Mouse (Mus musculus) urinary bladder, postnatal 25 days (tissue): ENCODE measurements at regions not wholly inside any gene's neighbourhood (a gene's known extent, or its start where the extent isn't known, plus 50 kb on each side); places are given as distances from the start of the nearest gene placed in this dataset.
"Not testable (repeated sequence)": the region's sequence is repeated elsewhere in the genome, so short reads cannot be mapped to it uniquely, and the experiment has no call there.

Source experiments
- DNase-seq: peaks from one replicate; pipeline ENCODE4 v3.0.0; 2022; ENCODE audit warnings: low spot score

DNA sequence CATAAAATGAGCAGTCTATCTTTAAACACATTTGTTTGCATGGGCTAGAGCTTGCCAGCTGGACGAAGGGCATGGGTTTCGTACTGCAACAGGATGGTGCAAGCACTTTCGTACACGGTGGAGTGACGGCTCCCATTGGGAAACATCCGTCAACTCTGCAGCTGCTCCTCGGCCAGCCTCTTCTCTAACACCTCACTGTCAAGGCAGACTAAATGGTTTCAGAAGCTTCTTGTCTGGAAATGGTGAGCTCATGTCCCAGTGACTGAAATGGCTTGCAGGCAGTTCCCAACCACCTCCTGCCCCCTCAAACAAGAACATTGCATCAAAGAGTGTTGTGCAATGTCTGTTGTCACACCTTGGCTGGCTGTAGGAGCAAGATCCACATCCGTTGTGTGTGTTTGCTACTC lies 163.4 kb downstream of the Trib2 start:
- no peak for DNase-seq

DNA sequence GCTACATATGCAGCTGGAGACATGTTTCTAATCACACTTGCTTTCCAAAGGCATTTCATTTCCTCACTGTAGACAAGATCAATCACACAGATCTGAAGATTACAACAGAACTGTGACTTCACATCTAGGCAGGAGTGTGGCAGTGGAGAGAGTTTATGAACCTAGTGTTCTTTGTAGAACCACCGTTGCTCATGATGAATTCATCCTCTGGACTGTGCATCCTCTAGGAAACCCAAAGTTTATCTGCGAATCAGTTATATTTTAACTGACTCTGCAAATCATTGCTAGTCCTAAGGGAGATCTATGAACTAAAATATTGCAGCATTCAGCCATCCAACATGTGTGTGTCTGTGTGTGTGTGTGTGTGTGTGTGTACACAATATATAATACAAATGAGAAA lies 165.4 kb downstream of the Trib2 start:
- no peak for DNase-seq

DNA sequence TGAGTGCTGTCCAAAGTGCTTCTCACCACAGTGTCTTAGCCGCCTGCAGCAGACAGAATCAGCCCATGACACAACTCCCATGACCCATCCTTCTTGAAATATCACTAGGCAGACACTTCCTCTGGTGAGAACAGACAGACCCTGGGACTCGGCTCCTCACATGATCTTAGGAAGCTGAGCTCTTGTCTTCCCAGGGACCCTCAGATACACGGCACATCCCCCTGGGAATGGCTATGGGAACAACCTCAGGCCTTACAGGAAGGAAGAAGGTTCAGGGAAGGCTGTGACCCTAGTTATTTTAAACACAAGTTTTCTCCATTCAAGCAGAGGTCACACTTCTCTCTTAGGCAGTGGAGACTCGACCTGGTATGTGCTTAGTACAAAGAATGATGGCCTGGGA lies 166.8 kb downstream of the Trib2 start:
- DNase-seq: no peak

DNA sequence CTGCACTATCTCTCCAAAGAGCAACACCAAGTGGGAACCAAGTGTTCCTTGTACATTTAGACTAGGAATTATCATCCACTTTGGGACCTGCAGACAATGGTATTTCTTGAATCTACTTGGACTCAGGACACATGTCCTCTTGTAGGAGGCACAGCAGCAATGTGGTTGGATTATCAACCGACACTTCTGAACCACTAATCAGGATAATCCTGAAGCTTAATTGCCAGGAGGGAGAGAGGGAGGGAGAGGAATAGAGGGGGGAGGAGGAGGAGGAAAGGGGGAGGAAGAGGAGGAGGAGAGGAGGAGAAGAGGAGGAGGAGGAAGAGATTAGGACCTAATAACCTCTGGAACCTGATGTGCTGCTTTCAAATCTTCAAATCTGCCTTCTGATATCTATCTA lies 167.5 kb downstream of the Trib2 start:
- no peak for DNase-seq

DNA sequence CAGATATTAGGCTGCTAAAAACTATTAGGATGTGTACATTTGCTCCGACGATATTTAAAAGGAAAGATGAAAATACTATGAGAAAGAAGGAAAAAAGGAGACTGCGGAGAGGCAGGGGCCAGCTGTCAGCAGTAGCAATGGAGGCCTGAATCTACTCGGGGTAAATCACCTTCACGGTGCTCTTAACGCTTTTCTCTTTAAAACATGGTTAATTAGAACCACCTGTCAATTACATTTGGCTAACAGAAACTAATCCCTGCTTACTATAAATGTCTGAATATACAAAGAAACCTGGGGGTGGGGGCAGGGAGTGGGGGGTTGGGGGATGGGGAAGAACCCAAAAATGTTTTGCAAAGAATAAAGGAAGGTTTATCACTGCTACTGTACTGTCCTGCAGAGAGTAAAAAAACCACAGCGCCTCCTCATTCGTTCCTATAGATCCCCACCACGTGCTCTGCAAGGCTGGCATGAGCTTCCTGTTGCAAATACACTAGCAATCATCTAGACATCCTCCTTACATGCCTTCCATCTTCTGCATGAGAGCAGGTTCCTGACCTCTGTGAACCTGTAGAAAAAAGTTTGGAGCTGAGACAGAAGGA lies 172.5 kb downstream of the Trib2 start:
- no peak for DNase-seq

DNA sequence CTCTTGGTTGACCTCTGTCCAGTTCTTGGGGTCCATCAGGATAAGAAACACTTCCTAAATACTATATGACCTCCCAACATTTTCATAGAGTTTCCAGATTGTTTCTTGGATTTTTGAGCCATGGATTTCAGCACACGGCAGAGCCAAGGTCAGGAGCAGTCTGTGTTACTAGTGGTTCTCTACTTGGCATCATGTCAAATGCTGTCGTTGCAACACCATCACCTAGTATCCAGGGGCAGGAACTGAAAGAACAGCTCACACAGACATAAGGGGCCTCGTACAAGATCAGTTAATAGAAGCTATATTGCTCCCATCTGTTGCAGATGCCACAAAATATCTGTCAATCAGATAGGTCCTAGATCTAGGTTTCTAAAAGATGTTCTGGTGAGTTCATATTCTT lies 173.1 kb downstream of the Trib2 start:
- no peak for DNase-seq

DNA sequence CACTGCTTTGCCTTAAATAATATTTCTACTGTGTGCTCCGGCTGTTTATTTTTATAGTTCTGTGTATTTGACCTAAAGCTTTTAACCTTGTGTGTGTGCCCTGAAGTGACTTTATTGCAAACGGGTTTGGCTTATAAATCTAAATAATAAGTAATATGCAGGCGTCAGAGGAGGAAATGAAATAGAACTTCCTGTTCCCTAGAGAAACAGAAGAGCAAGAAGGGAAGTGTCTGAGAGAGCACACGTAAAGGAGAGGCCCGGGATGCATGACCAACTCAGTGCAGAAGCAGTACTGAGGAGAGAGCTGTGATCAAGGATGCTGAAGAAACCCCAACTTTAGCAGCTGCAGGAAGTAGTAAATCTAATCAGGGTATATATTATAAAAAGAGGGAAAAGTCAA lies 176.4 kb downstream of the Trib2 start:
- no peak for DNase-seq

DNA sequence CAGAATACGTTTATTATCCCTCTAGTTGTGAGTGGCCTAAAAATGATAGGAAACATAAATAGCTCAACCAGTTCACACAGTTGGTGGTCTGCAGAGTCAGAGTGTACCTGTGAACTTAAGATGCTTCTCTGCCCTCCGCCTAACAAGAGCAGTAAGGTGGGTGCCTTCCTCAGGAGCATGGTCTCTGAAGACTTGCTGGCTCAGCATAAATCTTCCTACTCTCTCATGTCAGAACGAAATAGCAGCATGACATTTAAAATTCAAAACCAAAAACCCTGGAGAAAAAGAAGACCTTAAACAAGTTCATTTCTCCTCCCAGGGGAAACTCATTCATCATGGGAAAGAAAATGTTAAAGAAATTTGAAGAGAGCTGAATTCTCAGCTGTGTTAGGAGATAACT lies 186.8 kb downstream of the Trib2 start:
- no peak for DNase-seq

DNA sequence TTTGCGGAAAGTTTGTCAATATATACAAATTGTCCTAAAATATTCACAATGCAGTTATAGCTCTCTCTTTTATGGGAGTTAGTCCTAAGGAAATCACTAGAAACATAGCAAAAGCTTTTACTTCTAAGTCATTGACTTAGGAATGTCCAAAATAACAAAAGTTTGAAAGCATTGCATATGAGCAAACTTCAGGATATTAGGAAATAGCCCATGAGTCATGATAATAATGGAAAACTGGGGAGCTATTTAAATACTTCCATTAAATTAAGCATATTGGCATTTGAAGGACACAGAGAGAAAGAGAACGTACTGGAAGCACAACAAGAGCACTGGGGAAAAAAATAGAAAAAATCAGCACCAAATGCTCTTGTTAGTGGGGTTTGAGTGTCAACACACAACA lies 197.2 kb downstream of the Trib2 start:
- no peak for DNase-seq

DNA sequence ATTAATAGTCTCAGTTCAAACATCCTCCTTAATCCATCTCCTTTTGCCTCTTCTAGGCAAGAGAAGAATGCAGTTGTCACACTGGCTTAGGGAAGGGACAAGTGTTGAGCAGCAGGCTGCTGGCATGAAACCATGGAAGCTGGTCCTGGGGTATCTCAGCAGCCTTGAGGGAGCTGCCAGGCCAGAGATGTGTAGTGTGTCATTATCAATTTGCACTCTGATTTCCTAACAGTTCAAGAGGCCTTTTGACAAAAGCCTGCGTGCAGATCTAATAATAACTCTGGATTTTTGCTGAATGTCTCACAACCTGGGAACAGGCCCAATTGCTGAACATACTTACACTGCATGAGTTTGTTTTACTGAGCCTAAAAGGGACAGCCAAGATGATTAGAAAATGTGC lies 199.4 kb downstream of the Trib2 start:
- no peak for DNase-seq

DNA sequence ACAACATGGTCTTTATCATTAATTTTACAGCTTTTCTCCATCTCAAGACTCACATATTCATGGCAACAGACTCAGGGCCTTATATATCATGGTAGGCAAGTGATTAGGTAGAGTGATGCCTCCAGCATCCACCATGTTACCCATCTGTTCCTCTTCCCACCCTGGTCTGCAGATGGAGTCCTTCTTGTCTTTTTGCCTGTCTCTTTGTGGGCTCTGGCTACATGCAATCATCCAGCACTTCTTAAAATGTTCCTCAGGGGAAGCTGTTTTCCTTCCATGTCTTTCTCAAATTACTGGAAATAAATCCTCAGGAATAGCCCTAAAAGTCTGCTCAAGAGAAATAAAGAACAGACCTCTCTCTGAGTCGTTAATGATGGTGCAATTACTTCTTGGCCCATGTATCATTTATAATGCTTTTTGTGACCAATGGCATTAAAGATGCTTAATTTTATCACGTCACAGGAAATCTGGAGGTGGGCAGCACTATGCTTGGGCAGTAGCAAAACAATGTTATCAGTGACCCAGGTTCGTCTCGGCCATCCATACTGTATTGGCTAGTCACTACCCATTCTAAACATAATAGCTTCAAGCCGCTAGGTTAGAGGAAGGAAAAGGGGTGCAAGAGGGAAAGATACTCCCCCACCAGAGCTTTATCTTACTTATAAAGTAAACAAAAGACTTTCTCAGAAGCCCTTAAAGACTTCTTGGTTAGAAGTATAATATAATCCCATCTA lies 204.7 kb downstream of the Trib2 start:
- DNase-seq: no peak

DNA sequence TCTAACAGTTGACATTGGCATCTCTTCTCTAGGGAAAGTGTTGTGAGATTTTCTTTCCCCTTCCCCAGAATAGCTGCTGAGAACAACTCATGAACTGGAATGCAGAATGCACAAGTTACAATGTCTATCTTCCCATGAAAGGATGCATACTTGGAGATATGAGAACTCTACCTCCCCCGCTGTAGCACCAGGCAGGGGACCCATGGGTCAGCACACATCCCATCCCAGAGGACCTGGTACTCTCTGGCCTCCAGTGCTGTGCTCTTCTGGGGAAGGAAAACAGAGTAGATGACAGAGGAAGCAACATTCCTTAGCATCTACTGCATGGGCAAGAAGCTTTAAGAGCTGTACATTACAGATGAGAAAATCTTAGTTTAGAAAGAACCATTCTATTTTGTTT lies 209.6 kb downstream of the Trib2 start:
- no peak for DNase-seq

DNA sequence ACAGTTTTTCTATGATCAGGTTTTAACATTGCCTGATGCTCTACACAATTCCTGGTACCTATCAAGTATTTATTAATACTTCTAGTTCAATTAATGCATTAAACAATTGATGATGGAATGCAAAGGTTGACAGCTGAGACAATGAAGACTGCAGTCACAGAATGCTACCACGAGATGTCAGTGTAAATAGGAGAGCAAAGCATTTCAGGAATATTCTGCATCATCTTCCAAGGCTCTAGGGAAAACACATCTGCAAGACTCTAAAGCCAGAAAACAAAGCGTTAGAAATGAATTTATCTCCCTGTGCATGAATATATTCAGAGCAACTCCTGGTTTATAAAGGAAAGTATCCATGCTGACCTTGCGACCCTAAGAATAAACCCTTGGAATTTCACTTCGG lies 210.6 kb downstream of the Trib2 start:
- DNase-seq: no peak

DNA sequence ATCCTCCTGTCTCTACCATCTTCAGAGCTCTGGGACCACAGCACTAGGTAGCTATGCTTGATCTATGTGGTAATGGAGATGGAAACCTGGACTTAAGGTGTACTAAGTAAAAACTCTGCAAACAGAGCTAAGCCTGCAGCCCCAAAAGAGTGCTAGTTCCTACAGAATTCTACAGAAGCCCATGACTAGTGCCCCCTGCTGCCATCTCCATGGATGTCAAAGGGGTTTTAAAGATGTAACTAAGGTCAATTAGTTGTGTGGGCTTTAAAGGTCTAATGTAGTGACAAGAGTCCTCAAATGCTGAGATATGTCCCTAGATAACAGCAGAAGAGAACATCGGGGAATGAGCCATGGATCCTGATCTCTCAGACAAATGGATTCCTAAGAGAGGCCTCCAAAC lies 212.1 kb downstream of the Trib2 start:
- no peak for DNase-seq

DNA sequence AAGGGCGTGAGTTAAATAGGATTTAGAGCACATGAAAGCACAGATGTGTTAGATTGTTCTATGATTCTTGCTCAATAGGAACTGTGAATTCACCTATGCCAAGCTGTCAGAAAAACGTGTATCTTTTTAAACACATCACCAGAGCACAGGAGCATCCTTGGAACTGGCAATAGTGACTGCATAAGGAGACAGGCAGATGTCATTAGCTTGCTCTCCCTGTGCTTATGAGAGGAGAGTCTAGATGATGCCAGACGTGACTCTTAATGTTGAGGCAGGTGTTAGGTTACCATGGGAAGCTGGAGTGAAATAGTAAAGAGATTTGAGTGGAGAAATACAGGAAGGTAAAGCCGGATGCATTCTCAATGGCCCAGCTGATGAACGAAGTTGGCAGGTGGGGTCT lies 212.8 kb downstream of the Trib2 start:
- no peak for DNase-seq

DNA sequence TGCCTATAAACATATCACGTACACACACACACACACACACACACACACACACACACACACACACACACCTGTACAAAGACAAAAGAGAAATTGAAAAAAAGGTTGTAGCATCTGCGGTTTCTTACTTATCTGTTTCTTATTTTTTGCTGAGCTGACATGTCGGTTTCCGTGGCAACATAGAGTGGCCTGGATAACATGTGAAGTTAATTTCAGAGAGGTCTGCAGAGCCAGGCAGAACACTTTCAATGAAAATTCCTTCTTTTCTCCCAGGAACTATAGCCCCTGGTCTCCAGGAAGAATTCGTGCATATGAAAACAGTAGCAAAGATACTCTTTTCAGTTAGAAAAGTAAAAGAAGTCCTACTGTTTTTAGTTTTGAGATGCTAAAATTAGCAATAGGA lies 213.4 kb downstream of the Trib2 start:
- DNase-seq: no peak

DNA sequence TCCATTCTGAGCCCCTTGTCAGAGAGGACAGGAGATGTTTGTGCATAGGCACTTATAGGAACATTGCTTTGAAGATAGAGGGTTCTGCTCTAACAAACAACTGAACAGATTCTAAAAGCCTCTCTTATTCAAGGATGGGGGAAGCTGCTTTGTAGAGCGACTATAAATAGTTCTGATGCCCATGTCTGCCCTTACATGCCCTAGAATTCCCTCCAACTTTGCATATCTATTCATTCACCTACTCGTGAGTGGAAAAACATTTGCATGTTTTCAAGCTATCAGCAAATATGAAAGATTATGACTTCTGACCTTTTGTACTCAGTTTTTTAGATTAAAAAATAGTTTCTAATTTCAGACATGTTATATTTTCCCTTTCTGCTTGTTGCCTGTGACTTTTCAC lies 222.0 kb downstream of the Trib2 start:
- no peak for DNase-seq

DNA sequence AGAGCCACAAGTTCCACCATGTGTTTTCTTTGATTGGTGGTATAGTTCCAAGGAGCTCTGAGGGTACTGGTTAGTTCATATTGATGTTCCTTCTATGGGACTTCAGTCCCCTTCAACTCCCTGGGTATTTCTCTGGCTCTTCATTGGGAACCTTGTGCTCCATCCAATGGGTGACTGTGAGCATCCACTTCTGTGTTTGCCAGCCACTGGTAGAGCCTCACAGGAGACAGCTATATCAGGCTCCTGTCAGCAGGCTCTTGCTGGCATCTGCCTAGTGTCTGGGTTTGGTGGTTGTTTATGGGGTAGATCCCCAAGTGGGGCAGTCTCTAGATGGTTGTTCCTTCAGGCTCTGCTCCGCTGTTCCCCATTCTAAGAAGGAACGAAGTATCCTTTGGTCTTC lies 228.9 kb downstream of the Trib2 start:
- DNase-seq: not testable (repeated sequence)

DNA sequence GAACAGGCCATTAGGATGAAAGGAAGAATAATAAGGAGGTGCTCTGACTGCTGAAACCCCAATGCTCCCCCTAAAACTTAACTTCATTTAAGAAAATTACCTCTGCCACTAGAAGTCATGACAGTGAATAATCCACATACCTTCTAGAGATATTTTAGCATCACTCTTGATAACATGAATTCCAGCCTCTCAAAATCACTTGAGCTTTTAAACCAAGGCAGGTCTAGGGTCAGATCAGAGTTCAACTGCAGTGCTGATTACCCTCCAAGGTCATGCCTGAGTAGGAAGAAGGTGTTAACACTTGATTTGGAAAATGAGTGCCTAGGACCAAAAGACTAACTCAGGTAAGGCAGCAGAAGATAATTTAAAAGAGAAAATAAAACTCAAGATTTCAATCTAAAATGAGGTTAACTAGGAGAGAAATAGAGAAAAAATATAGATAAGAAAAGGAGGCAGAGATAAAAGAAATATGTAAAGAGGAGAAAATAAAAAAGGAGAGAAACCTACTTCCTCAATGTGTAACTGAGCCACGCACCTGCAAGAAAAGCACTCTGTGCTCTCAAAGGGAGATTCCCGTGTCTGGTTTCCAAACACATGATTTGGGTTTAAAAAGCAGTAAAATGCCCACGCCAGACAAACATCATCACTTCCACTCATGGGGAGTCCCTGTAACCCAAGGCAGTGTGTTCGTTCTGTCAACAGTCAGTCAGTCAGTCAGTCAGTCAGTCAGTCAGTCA lies 229.8 kb downstream of the Trib2 start:
- DNase-seq: no peak

DNA sequence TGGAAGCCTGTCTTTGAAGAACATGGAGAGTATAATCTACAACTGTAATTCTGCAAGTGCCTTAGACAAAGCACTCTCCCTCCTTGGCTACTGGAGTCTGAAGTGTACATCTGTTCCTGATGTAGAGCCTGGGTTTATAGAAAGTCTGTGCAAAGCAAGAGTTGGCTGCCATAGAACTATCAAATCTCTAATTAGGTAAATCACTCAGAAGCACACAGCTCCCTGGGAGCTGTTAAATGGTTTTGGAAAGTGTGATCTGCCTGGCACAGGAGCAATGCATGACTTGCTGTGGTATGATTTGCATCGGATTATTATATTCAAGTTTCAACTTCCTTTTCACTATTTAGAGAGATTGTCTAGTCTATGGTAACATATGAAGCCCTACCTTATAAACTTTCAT lies 230.9 kb downstream of the Trib2 start:
- no peak for DNase-seq

DNA sequence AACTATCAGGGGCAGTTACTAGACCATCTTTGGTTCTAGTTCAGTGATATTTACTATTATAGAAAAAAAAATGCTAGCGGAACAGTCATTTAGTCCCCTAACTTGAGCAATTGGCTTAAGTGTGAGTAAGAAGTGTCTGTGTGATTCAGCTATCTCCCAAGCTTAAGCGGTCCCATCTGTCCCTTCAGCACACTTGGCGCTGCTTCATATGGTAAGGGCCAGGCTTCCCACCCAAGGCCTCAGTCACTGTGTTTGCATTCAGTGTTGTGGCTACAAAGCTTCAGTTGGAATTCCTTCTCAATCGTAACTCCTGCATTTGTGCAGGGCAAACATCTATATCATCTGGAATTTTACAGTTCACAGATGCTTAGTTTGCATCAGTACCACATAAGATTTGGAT lies 232.0 kb downstream of the Trib2 start:
- no peak for DNase-seq

DNA sequence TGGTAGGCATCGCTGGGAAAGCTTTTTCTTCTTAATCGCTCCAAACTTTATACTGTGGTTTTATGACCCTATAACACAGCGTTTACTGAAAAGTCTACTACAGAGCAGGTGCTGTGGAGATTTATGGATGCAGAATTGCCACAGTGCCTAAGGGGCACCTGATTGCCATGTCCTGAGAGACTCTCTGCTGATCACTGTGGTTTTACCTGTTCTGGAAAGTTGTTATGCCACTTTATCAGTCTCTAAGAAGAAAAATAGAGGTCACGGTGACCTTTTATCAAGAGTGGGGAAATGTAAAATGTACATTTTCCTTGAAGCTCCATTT lies 250.0 kb downstream of the Trib2 start:
- DNase-seq: no peak

DNA sequence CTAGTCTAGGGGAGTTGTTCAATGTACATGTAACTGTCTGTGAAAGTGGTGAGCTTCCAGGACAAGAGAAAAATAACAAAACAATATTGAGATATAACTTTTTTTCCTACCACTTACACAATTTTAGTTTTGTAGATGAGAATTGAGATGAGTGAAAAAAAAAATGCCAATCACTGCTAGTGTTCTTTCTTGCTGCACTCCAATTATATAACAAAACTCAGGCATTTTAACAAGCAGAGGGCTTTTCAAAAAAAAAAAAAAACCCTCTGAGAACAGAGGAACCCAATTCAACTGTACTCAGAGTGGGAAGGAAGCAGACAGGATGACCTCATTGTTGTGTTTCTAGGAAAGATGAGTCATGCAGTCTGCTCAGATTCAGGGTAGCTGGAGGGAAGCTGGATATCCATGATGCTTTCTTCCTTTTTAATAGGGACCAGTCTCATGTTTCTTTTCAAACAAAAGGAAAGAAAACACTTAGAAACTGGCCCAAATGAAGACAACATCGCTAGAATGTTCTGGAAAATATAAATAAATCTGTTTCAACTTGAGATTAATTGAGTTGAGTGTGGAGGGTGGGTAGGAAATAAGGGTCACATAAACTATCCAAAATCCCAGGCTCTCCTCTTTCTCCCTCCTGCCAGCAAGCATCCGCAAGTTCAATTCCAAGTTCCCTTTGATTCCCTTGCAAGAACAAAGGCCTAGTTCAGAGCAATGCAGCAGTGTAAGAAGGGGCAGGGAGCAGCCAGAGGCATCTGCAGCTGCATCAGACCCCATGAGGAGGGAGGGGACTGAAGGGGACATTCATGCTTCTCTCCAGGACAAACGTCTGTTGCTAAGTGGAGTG lies 250.6 kb downstream of the Trib2 start:
- DNase-seq: no peak
